Mouse (Mus musculus): ENCODE results near the gene Pacsin2.

DNA sequence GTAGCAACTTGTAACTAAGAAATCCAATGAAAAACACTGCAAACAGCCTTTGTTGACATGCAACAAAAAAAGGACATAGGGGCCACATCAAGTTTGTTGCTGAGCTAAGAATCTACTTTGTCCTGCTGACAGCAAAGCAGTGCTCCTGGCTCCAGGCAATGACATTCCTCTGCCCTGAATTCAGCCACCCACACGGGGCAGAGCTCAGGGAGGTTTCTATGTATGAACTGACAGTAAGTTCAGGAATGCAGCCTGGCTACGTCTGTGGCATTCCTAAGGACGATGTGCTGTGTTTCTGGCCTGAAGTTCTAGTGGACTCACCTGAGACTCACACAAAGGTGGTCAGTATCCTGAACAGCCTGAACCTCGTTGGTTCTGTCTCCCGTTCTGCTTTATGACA is 23.7 kb downstream of the Pacsin2 start:
- TF ChIP-seq CTCF (IDR thresholded peaks at IDR 0.05; ENCODE audit: borderline replicate concordance, insufficient read depth, low read depth, low read length): no peak
- no peak for TF ChIP-seq POLR2A (IDR thresholded peaks at IDR 0.05; ENCODE audit: borderline replicate concordance, insufficient read depth, low read length)

Measured in cerebellum, adult 2 months (tissue).